Mouse (Mus musculus) forebrain, embryonic 10.5 days (tissue): ENCODE measurements around the gene Zfp697. TPM values are rescaled to one million over a fixed set of nuclear protein-coding genes. Genes with fewer than 3 reads are reported as not detected.
"Not testable (repeated sequence)": the region's sequence is repeated elsewhere in the genome, so short reads cannot be mapped to it uniquely, and the experiment has no call there.

Source experiments
- DNase-seq: peaks from one replicate; pipeline ENCODE4 v3.0.0-alpha.2; 2017; ENCODE audit warnings: low spot score; ENCODE audit errors: extremely low spot score
- H3K27ac ChIP-seq: fragments of 300-500 bp; sonication (generic); 2 replicates; pipeline ENCODE4 v1.5.1; 2016; ENCODE audit warnings: mild to moderate bottlenecking
- H3K27me3 ChIP-seq: fragments of 300-500 bp; sonication (generic); 2 replicates; pipeline ENCODE4 v1.6.1; 2016; ENCODE audit warnings: mild to moderate bottlenecking; ENCODE audit not compliant: poor library complexity, severe bottlenecking
- H3K36me3 ChIP-seq: fragments of 300-500 bp; sonication (generic); replicated peaks from 2 replicates; pipeline ENCODE4 v1.6.1; 2016; ENCODE audit warnings: mild to moderate bottlenecking, moderate library complexity
- H3K4me1 ChIP-seq: fragments of 300-500 bp; sonication (generic); 2 replicates; pipeline ENCODE4 v1.6.1; 2016
- H3K4me3 ChIP-seq: fragments of 300-500 bp; sonication (generic); 2 replicates; pipeline ENCODE4 v1.5.1; 2016; ENCODE audit warnings: mild to moderate bottlenecking, moderate library complexity
- H3K9me3 ChIP-seq: fragments of 300-500 bp; sonication (generic); 2 replicates; pipeline ENCODE4 v1.6.1; 2016; ENCODE audit warnings: mild to moderate bottlenecking, moderate library complexity
- WGBS: fragments of 180-500 bp; shearing (Covaris S2); methylation state at CpG from one replicate; pipeline ENCODE4 v1.1.7; 2016; 5-methylcytosine and 5-hydroxymethylcytosine counted together
- polyA plus RNA-seq: library from polyadenylated mRNA; unstranded; fragments of >200 nt; fragmentation: Nextera tagmentation; extraction: Ambion mirVana; gene quantifications from 2 replicates; pipeline ENCODE4 v1.2.1, GENCODE M21; 2016

The Zfp697 gene
- polyA plus RNA-seq, 1 experiment from 2014 or later: 7.1 TPM

- H3K4me1 ChIP-seq, DNase-seq, H3K27ac ChIP-seq, H3K27me3 ChIP-seq, H3K4me3 ChIP-seq, H3K9me3 ChIP-seq, H3K36me3 ChIP-seq: not testable (repeated sequence)
- no CpG with 5 or more reads among the region's 1 CpGs for WGBS
Measured at GRCm38 (mm10) chr3:98510414-98510813, 128.2 kb downstream of the Zfp697 start, which contains the start of gene Hsd3b4. TSS of gene Hsd3b4 (minus strand) at chr3:98510514.

- not testable (repeated sequence) for H3K9me3 ChIP-seq, H3K36me3 ChIP-seq, DNase-seq, H3K27me3 ChIP-seq, H3K4me1 ChIP-seq, H3K4me3 ChIP-seq, H3K27ac ChIP-seq
- WGBS: 88% methylated on average over 1 of the region's 2 CpGs
Measured at GRCm38 (mm10) chr3:98522779-98523178, 140.5 kb downstream of the Zfp697 start.

GRCm38 (mm10) chr3:98524552-98524951 is 142.3 kb downstream of the Zfp697 start:
- not testable (repeated sequence) for H3K36me3 ChIP-seq, DNase-seq, H3K4me3 ChIP-seq, H3K9me3 ChIP-seq, H3K4me1 ChIP-seq, H3K27ac ChIP-seq, H3K27me3 ChIP-seq
- no CpG with 5 or more reads among the region's 1 CpGs for WGBS

GRCm38 (mm10) chr3:98524978-98525377 is 142.7 kb downstream of the Zfp697 start:
- H3K36me3 ChIP-seq, H3K27ac ChIP-seq, H3K27me3 ChIP-seq, H3K4me1 ChIP-seq, DNase-seq, H3K9me3 ChIP-seq, H3K4me3 ChIP-seq: not testable (repeated sequence)

- not testable (repeated sequence) for DNase-seq, H3K9me3 ChIP-seq, H3K27ac ChIP-seq, H3K4me3 ChIP-seq, H3K36me3 ChIP-seq, H3K27me3 ChIP-seq, H3K4me1 ChIP-seq
Measured at GRCm38 (mm10) chr3:98547641-98548040, 165.4 kb downstream of the Zfp697 start.

GRCm38 (mm10) chr3:98548495-98548894 is 166.2 kb downstream of the Zfp697 start:
- not testable (repeated sequence) for H3K36me3 ChIP-seq, H3K4me3 ChIP-seq, H3K27me3 ChIP-seq, H3K4me1 ChIP-seq, DNase-seq, H3K27ac ChIP-seq, H3K9me3 ChIP-seq
- WGBS: 71% methylated on average over 1 of the region's 1 CpGs

GRCm38 (mm10) chr3:98550215-98550614 is 168.0 kb downstream of the Zfp697 start:
- H3K27me3 ChIP-seq, DNase-seq, H3K27ac ChIP-seq, H3K4me3 ChIP-seq, H3K9me3 ChIP-seq, H3K36me3 ChIP-seq, H3K4me1 ChIP-seq: not testable (repeated sequence)
- WGBS: no CpG with 5 or more reads among the region's 2 CpGs

GRCm38 (mm10) chr3:98550832-98551231 is 168.6 kb downstream of the Zfp697 start:
- not testable (repeated sequence) for H3K4me1 ChIP-seq, H3K9me3 ChIP-seq, H3K27ac ChIP-seq, H3K4me3 ChIP-seq, DNase-seq, H3K27me3 ChIP-seq, H3K36me3 ChIP-seq
- WGBS: no CpG with 5 or more reads among the region's 1 CpGs

- not testable (repeated sequence) for H3K27me3 ChIP-seq, H3K4me3 ChIP-seq, H3K36me3 ChIP-seq, H3K27ac ChIP-seq, DNase-seq, H3K9me3 ChIP-seq, H3K4me1 ChIP-seq
- no CpG with 5 or more reads among the region's 5 CpGs for WGBS
Measured at GRCm38 (mm10) chr3:98560711-98561110, 178.4 kb downstream of the Zfp697 start.

GRCm38 (mm10) chr3:98563831-98564230 is 181.6 kb downstream of the Zfp697 start:
- not testable (repeated sequence) for H3K36me3 ChIP-seq, H3K4me3 ChIP-seq, H3K9me3 ChIP-seq, H3K27ac ChIP-seq, H3K27me3 ChIP-seq, H3K4me1 ChIP-seq, DNase-seq
- WGBS: no CpG with 5 or more reads among the region's 2 CpGs

- not testable (repeated sequence) for H3K9me3 ChIP-seq, H3K36me3 ChIP-seq, H3K27me3 ChIP-seq, DNase-seq, H3K4me3 ChIP-seq, H3K27ac ChIP-seq, H3K4me1 ChIP-seq
- WGBS: no CpG with 5 or more reads among the region's 3 CpGs
Measured at GRCm38 (mm10) chr3:98564894-98565293, 182.6 kb downstream of the Zfp697 start.

- not testable (repeated sequence) for DNase-seq, H3K4me3 ChIP-seq, H3K36me3 ChIP-seq, H3K27ac ChIP-seq, H3K4me1 ChIP-seq, H3K27me3 ChIP-seq, H3K9me3 ChIP-seq
- 81% methylated on average over 2 of the region's 2 CpGs for WGBS
Measured at GRCm38 (mm10) chr3:98567717-98568116, 185.5 kb downstream of the Zfp697 start.

- H3K9me3 ChIP-seq, H3K4me1 ChIP-seq, H3K4me3 ChIP-seq, H3K27ac ChIP-seq, DNase-seq, H3K27me3 ChIP-seq, H3K36me3 ChIP-seq: not testable (repeated sequence)
- 100% methylated on average over 1 of the region's 1 CpGs for WGBS
Measured at GRCm38 (mm10) chr3:98581024-98581423, 198.8 kb downstream of the Zfp697 start.

GRCm38 (mm10) chr3:98582202-98582601 is 199.9 kb downstream of the Zfp697 start:
- H3K27ac ChIP-seq, H3K9me3 ChIP-seq, DNase-seq, H3K4me1 ChIP-seq, H3K4me3 ChIP-seq, H3K36me3 ChIP-seq, H3K27me3 ChIP-seq: not testable (repeated sequence)
- WGBS: no CpG with 5 or more reads among the region's 1 CpGs
